Mouse (Mus musculus): Measurements from ENCODE around the gene Morc1. TPM values are rescaled to one million over a fixed set of nuclear protein-coding genes. Genes with fewer than 3 reads are reported as not detected.

The Morc1 gene
- polyA plus RNA-seq, 1 experiment: not detected

- no peaks in the 10 kb centered on the region for H3K36me3 ChIP-seq (ENCODE audit: control insufficient read depth, insufficient read depth)
- H3ac ChIP-seq (ENCODE audit: control insufficient read depth, insufficient read length, low read depth): no peak overlapping the region
- no peak for TF ChIP-seq CTCF (IDR thresholded peaks at IDR 0.05; ENCODE audit: control insufficient read depth, insufficient read depth, insufficient read length)
- no peak for TF ChIP-seq FOSL1 (IDR thresholded peaks at IDR 0.05; ENCODE audit: insufficient read depth, low read length, poor library complexity, severe bottlenecking)
- TF ChIP-seq CEBPB (IDR thresholded peaks at IDR 0.05; ENCODE audit: low read depth): no peak
- no peak for TF ChIP-seq USF1 (IDR thresholded peaks at IDR 0.05; ENCODE audit: low read depth)
- no peak for TF ChIP-seq MAX (IDR thresholded peaks at IDR 0.05)
- TF ChIP-seq MYOG (IDR thresholded peaks at IDR 0.05; ENCODE audit: control insufficient read depth, extremely low read depth, insufficient read length): no peak
- no peak for TF ChIP-seq MYOD1 (IDR thresholded peaks at IDR 0.05; ENCODE audit: control insufficient read depth, insufficient read length, low read depth)
- H3K79me3 ChIP-seq (ENCODE audit: low read depth): no peaks in the 10 kb centered on the region
- H3K4me3 ChIP-seq (ENCODE audit: insufficient read depth, poor library complexity, severe bottlenecking): no peak overlapping the region
- no peaks in the 10 kb centered on the region for H3K79me2 ChIP-seq (ENCODE audit: control insufficient read depth, insufficient read depth)
- no peaks in the 10 kb centered on the region for H3K27me3 ChIP-seq (ENCODE audit: control insufficient read depth, insufficient read depth, insufficient read length)
Measured at GRCm38 (mm10) chr16:48595216-48595615, 164.2 kb downstream of the Morc1 start.

GRCm38 (mm10) chr16:48603735-48604211 is 172.7 kb downstream of the Morc1 start:
- Histone ChIP-seq H3K4me3 (ENCODE audit: insufficient read depth, poor library complexity, severe bottlenecking) (no peak overlapping the region), H3K79me2 (ENCODE audit: control insufficient read depth, insufficient read depth) (no peaks in the 10 kb centered on the region), H3K36me3 (ENCODE audit: control insufficient read depth, insufficient read depth) (no peaks in the 10 kb centered on the region), H3ac (ENCODE audit: control insufficient read depth, insufficient read length, low read depth) (no peak overlapping the region), H3K79me3 (ENCODE audit: low read depth) (no peaks in the 10 kb centered on the region), H3K27me3 (ENCODE audit: control insufficient read depth, insufficient read depth, insufficient read length) (no peaks in the 10 kb centered on the region)
- TF ChIP-seq MAX (IDR thresholded peaks at IDR 0.05) (no peak), USF1 (IDR thresholded peaks at IDR 0.05; ENCODE audit: low read depth) (no peak)

GRCm38 (mm10) chr16:48606476-48607038 is 175.5 kb downstream of the Morc1 start:
- Histone ChIP-seq H3K79me2 (ENCODE audit: control insufficient read depth, insufficient read depth) (no peaks in the 10 kb centered on the region), H3K79me3 (ENCODE audit: low read depth) (no peaks in the 10 kb centered on the region), H3K27me3 (ENCODE audit: control insufficient read depth, insufficient read depth, insufficient read length) (no peaks in the 10 kb centered on the region), H3K36me3 (ENCODE audit: control insufficient read depth, insufficient read depth) (no peaks in the 10 kb centered on the region), H3ac (ENCODE audit: control insufficient read depth, insufficient read length, low read depth) (no peak overlapping the region), H3K4me3 (ENCODE audit: insufficient read depth, poor library complexity, severe bottlenecking) (no peak overlapping the region)
- TF ChIP-seq CEBPB (IDR thresholded peaks at IDR 0.05; ENCODE audit: low read depth) (no peak), FOSL1 (IDR thresholded peaks at IDR 0.05; ENCODE audit: insufficient read depth, low read length, poor library complexity, severe bottlenecking) (no peak)

- Histone ChIP-seq H3K36me3 (ENCODE audit: control insufficient read depth, insufficient read depth) (no peaks in the 10 kb centered on the region), H3K79me2 (ENCODE audit: control insufficient read depth, insufficient read depth) (no peaks in the 10 kb centered on the region), H3K27me3 (ENCODE audit: control insufficient read depth, insufficient read depth, insufficient read length) (no peaks in the 10 kb centered on the region), H3ac (ENCODE audit: control insufficient read depth, insufficient read length, low read depth) (no peak overlapping the region), H3K4me3 (ENCODE audit: insufficient read depth, poor library complexity, severe bottlenecking) (no peak overlapping the region), H3K79me3 (ENCODE audit: low read depth) (no peaks in the 10 kb centered on the region)
- TF ChIP-seq USF1 (IDR thresholded peaks at IDR 0.05; ENCODE audit: low read depth): no peak
- no peak for TF ChIP-seq MYOD1 (IDR thresholded peaks at IDR 0.05; ENCODE audit: control insufficient read depth, insufficient read length, low read depth)
- TF ChIP-seq MAX (IDR thresholded peaks at IDR 0.05): no peak
- no peak for TF ChIP-seq CTCF (IDR thresholded peaks at IDR 0.05; ENCODE audit: control insufficient read depth, insufficient read depth, insufficient read length)
- TF ChIP-seq MYOG (IDR thresholded peaks at IDR 0.05; ENCODE audit: control insufficient read depth, extremely low read depth, insufficient read length): no peak
- no peak for TF ChIP-seq FOSL1 (IDR thresholded peaks at IDR 0.05; ENCODE audit: insufficient read depth, low read length, poor library complexity, severe bottlenecking)
- no peak for TF ChIP-seq CEBPB (IDR thresholded peaks at IDR 0.05; ENCODE audit: low read depth)
Measured at GRCm38 (mm10) chr16:48608224-48608623, 177.2 kb downstream of the Morc1 start.

GRCm38 (mm10) chr16:48610866-48611265 is 179.8 kb downstream of the Morc1 start:
- no peaks in the 10 kb centered on the region for H3K27me3 ChIP-seq (ENCODE audit: control insufficient read depth, insufficient read depth, insufficient read length)
- H3K79me2 ChIP-seq (ENCODE audit: control insufficient read depth, insufficient read depth): no peaks in the 10 kb centered on the region
- TF ChIP-seq CTCF (IDR thresholded peaks at IDR 0.05; ENCODE audit: control insufficient read depth, insufficient read depth, insufficient read length): no peak
- TF ChIP-seq CEBPB (IDR thresholded peaks at IDR 0.05; ENCODE audit: low read depth): no peak
- TF ChIP-seq MYOD1 (IDR thresholded peaks at IDR 0.05; ENCODE audit: control insufficient read depth, insufficient read length, low read depth): no peak
- TF ChIP-seq USF1 (IDR thresholded peaks at IDR 0.05; ENCODE audit: low read depth): no peak
- TF ChIP-seq MAX (IDR thresholded peaks at IDR 0.05): no peak
- no peak for TF ChIP-seq FOSL1 (IDR thresholded peaks at IDR 0.05; ENCODE audit: insufficient read depth, low read length, poor library complexity, severe bottlenecking)
- TF ChIP-seq MYOG (IDR thresholded peaks at IDR 0.05; ENCODE audit: control insufficient read depth, extremely low read depth, insufficient read length): no peak
- no peaks in the 10 kb centered on the region for H3K36me3 ChIP-seq (ENCODE audit: control insufficient read depth, insufficient read depth)
- H3K4me3 ChIP-seq (ENCODE audit: insufficient read depth, poor library complexity, severe bottlenecking): no peak overlapping the region
- H3K79me3 ChIP-seq (ENCODE audit: low read depth): no peaks in the 10 kb centered on the region
- no peak overlapping the region for H3ac ChIP-seq (ENCODE audit: control insufficient read depth, insufficient read length, low read depth)

- H3K79me3 ChIP-seq (ENCODE audit: low read depth): no peaks in the 10 kb centered on the region
- TF ChIP-seq USF1 (IDR thresholded peaks at IDR 0.05; ENCODE audit: low read depth): no peak
- TF ChIP-seq MYOD1 (IDR thresholded peaks at IDR 0.05; ENCODE audit: control insufficient read depth, insufficient read length, low read depth): no peak
- no peak for TF ChIP-seq MAX (IDR thresholded peaks at IDR 0.05)
- no peak for TF ChIP-seq FOSL1 (IDR thresholded peaks at IDR 0.05; ENCODE audit: insufficient read depth, low read length, poor library complexity, severe bottlenecking)
- TF ChIP-seq CTCF (IDR thresholded peaks at IDR 0.05; ENCODE audit: control insufficient read depth, insufficient read depth, insufficient read length): no peak
- no peak for TF ChIP-seq CEBPB (IDR thresholded peaks at IDR 0.05; ENCODE audit: low read depth)
- no peak for TF ChIP-seq MYOG (IDR thresholded peaks at IDR 0.05; ENCODE audit: control insufficient read depth, extremely low read depth, insufficient read length)
- H3K36me3 ChIP-seq (ENCODE audit: control insufficient read depth, insufficient read depth): no peaks in the 10 kb centered on the region
- H3K79me2 ChIP-seq (ENCODE audit: control insufficient read depth, insufficient read depth): no peaks in the 10 kb centered on the region
- no peaks in the 10 kb centered on the region for H3K27me3 ChIP-seq (ENCODE audit: control insufficient read depth, insufficient read depth, insufficient read length)
- H3K4me3 ChIP-seq (ENCODE audit: insufficient read depth, poor library complexity, severe bottlenecking): no peak overlapping the region
- H3ac ChIP-seq (ENCODE audit: control insufficient read depth, insufficient read length, low read depth): no peak overlapping the region
Measured at GRCm38 (mm10) chr16:48611436-48611835, 180.4 kb downstream of the Morc1 start.

Measured in C2C12 (cell line).